Mouse (Mus musculus) limb, embryonic 14.5 days (tissue): ENCODE data around the gene Mmrn1. TPM values are rescaled to one million over a fixed set of nuclear protein-coding genes. Genes with fewer than 3 reads are reported as not detected.

Experiments used
- ATAC-seq: fragments of 200-750 bp; cut with Nextera tagmentation; 2 replicates; pipeline ENCODE4 v1.8.0; 2017; ENCODE audit warnings: low read depth, moderate number of reproducible peaks, moderate TSS enrichment; ENCODE audit not compliant: low FRiP score
- DNase-seq: peaks from one replicate; pipeline ENCODE4 v3.0.0-alpha.2; 2015; ENCODE audit warnings: low spot score
- H3K27ac ChIP-seq: fragments of 300-500 bp; sonication (generic); replicated peaks from 2 replicates; pipeline ENCODE4 v1.5.1; 2014; ENCODE audit warnings: low read depth, mild to moderate bottlenecking, low read length, moderate library complexity, mixed read lengths
- H3K27me3 ChIP-seq: fragments of 300-500 bp; sonication (generic); 2 replicates; pipeline ENCODE4 v1.6.1; 2014; ENCODE audit warnings: low read length, mixed read lengths; ENCODE audit not compliant: control insufficient read depth, insufficient read depth
- H3K36me3 ChIP-seq: fragments of 300-500 bp; sonication (generic); 2 replicates; pipeline ENCODE4 v1.6.1; 2014; ENCODE audit warnings: mild to moderate bottlenecking, low read length, moderate library complexity, mixed read lengths; ENCODE audit not compliant: control insufficient read depth, insufficient read depth
- H3K4me1 ChIP-seq: fragments of 300-500 bp; sonication (generic); 2 replicates; pipeline ENCODE4 v1.6.1; 2014; ENCODE audit warnings: antibody characterized with exemption, low read length, mixed read lengths; ENCODE audit not compliant: control insufficient read depth, insufficient read depth
- H3K4me2 ChIP-seq: fragments of 300-500 bp; sonication (generic); replicated peaks from 2 replicates; pipeline ENCODE4 v1.6.1; 2014; ENCODE audit warnings: low read depth, mild to moderate bottlenecking, low read length, moderate library complexity; ENCODE audit not compliant: severe bottlenecking
- H3K4me3 ChIP-seq: fragments of 300-500 bp; sonication (generic); replicated peaks from 2 replicates; pipeline ENCODE4 v1.5.1; 2014; ENCODE audit warnings: low read length
- H3K9ac ChIP-seq: fragments of 300-500 bp; sonication (generic); 2 replicates; pipeline ENCODE4 v1.6.1; 2014; ENCODE audit warnings: mild to moderate bottlenecking, low read depth, low read length, moderate library complexity; ENCODE audit not compliant: severe bottlenecking
- H3K9me3 ChIP-seq: fragments of 300-500 bp; sonication (generic); 2 replicates; pipeline ENCODE4 v1.6.1; 2016; ENCODE audit warnings: low read length; ENCODE audit not compliant: control insufficient read depth
- POLR2A ChIP-seq: fragments of 200-500 bp; IDR thresholded peaks from 2 replicates; pipeline ENCODE4 v1.8.0; 2012; ENCODE audit warnings: inconsistent platforms, mild to moderate bottlenecking, moderate library complexity, borderline replicate concordance; ENCODE audit not compliant: insufficient read depth, insufficient read length; ENCODE audit errors: extremely low read depth
- WGBS: fragments of 180-500 bp; shearing (Covaris S2); extraction: QIAGEN DNeasy Blood & Tissue Kit; methylation state at CpG from one replicate; pipeline ENCODE4 v1.1.7; 2014; 5-methylcytosine and 5-hydroxymethylcytosine counted together
- polyA plus RNA-seq, 2 experiments: library from polyadenylated mRNA; depleted of rRNA in 1 of 2; stranded (reverse) in 1 of 2; unstranded in 1 of 2; fragments of >200 nt; fragmentation: Nextera tagmentation in 1 of 2; extraction: Ambion mirVana in 1 of 2; gene quantifications; 2 replicates each; pipeline versions ENCODE4 v1.2.1 to v1.2.3; 2012 to 2014

Mmrn1 gene
- polyA plus RNA-seq, 2 experiments: 3.7 to 7.5 TPM

DNA sequence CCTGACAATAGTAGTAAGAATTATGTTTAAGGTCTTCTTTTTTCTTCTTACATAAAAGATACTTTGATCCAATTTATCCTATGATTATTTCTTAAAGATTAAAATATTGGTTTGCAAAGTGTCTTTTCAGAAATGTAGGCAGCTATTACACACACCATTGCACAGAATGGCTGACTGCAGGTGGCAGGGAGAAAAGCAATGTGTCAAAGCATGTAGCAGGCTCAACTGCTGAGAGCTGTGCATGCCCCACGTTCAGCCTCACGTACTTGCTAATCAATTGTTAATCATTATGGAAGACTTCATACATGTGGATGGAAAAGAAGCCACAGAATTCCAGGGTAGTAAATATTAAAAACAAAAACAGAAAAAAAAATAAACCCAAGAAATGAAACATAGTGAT, 37.1 kb downstream of the Mmrn1 start:
- TF ChIP-seq POLR2A: no peak
- Histone ChIP-seq H3K27me3 (no peaks in the 10 kb centered on the region), H3K9ac (no peak overlapping the region), H3K4me1 (no peaks in the 10 kb centered on the region), H3K27ac (no peak overlapping the region), H3K4me3 (no peak overlapping the region), H3K4me2 (no peak overlapping the region), H3K9me3 (no peaks in the 10 kb centered on the region), H3K36me3 (no peaks in the 10 kb centered on the region)
- no peak for DNase-seq
- WGBS: 73% methylated on average over 2 of the region's 2 CpGs
- ATAC-seq: no peak

DNA sequence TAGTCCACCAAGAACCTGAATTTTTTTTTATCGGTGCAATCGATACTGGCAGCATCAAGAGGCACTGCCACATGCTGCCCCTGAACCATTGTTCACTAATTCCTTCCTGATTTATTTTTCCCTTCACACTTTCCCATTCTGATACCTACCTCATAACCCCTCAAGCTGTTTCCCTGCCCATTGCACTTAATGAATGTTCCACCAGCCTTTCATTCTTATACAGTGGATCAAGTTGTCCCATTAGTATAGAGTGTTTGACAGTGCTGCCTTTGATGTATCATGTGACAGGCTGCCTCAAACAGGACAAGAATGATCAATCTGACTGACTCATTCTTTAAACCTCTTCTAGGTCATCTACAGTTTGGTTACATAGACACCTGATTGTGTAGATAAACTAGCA, 37.9 kb downstream of the Mmrn1 start:
- Histone ChIP-seq H3K4me2 (no peak overlapping the region), H3K9me3 (no peaks in the 10 kb centered on the region), H3K36me3 (no peaks in the 10 kb centered on the region), H3K4me1 (no peaks in the 10 kb centered on the region), H3K27me3 (no peaks in the 10 kb centered on the region), H3K9ac (no peak overlapping the region), H3K4me3 (no peak overlapping the region), H3K27ac (no peak overlapping the region)
- DNase-seq (no peak), ATAC-seq (no peak)
- no peak for TF ChIP-seq POLR2A
- WGBS: 87% methylated on average over 2 of the region's 2 CpGs

GRCm38 (mm10) chr6:60963726-60964125, 39.0 kb downstream of the Mmrn1 start:
- DNase-seq (no peak), ATAC-seq (no peak)
- Histone ChIP-seq H3K4me1 (no peaks in the 10 kb centered on the region), H3K9ac (no peak overlapping the region), H3K27me3 (no peaks in the 10 kb centered on the region), H3K9me3 (no peaks in the 10 kb centered on the region), H3K36me3 (no peaks in the 10 kb centered on the region), H3K27ac (no peak overlapping the region), H3K4me2 (no peak overlapping the region), H3K4me3 (no peak overlapping the region)
- 35% methylated on average over 1 of the region's 1 CpGs for WGBS
- TF ChIP-seq POLR2A: no peak

DNA sequence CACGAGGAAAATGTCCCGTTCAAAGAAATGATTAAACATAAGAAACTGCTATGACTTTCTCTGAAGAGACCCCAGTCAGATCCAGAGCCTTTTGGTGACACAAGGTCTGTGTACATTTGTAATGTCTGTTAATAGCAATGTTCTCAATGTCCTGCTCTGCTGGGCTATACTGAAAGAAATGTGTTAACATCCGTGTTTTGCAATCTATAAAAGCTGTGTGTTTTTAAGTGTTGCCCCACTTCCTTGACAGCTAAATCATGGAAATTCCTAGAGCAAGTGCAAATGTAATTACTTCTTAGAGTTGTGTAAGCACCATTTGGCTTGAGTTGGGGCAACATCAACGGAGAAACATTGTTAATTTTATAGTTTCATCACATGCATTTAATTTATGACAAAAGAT, 42.2 kb downstream of the Mmrn1 start:
- Histone ChIP-seq H3K4me3 (no peak overlapping the region), H3K4me1 (no peaks in the 10 kb centered on the region), H3K4me2 (no peak overlapping the region), H3K27me3 (no peaks in the 10 kb centered on the region), H3K9me3 (no peaks in the 10 kb centered on the region), H3K36me3 (no peaks in the 10 kb centered on the region), H3K27ac (no peak overlapping the region), H3K9ac (no peak overlapping the region)
- WGBS: 60% methylated on average over 4 of the region's 4 CpGs
- TF ChIP-seq POLR2A: no peak
- DNase-seq: no peak
- no peak for ATAC-seq

DNA sequence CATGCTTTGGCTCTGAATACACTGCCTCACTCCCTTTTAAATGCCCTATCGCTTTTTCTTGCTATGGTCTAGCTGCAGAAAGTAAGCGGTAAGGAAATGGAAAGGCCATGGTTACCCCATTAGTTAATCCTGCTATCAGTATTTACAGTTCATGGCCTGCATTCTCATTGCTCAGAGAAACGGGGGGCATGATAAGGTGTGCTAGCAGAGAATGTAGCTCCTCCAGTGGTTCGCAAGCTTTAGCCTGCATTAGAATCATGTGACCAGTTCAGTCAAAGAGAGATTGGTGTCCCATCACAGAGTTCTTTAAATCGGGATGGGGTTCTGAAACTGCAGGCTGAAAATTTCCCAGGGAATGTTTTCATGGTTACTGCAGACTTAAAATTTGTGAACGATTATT, 44.6 kb downstream of the Mmrn1 start:
- H3K9me3 ChIP-seq: no peaks in the 10 kb centered on the region
- no peaks in the 10 kb centered on the region for H3K4me1 ChIP-seq
- no peaks in the 10 kb centered on the region for H3K36me3 ChIP-seq
- H3K4me2 ChIP-seq: no peak overlapping the region
- no peak overlapping the region for H3K9ac ChIP-seq
- no peak overlapping the region for H3K4me3 ChIP-seq
- DNase-seq: no peak
- no peak overlapping the region for H3K27ac ChIP-seq
- 82% methylated on average over 6 of the region's 6 CpGs for WGBS
- ATAC-seq: no peak
- no peaks in the 10 kb centered on the region for H3K27me3 ChIP-seq
- TF ChIP-seq POLR2A: no peak

DNA sequence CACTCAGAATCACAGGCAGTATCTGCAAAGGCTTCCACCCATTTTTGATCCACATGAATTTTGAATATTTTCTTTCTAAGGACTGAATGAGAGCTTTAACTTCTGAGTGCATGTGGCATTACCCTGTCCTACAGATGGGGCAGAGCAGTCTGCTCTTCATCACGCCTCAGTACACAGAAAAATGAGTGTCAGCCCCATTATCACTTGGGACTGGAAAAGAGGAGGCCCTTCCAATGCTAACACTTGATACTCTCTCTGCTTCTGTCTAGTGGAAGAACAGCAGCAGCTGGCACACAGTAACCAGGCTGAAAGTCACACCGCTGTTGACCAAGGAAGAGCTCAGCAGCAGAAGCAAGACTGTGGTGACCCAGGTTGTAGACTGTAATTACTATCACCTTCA, 46.0 kb downstream of the Mmrn1 start:
- ATAC-seq: no peak
- Histone ChIP-seq H3K9ac (no peak overlapping the region), H3K36me3 (no peaks in the 10 kb centered on the region), H3K9me3 (no peaks in the 10 kb centered on the region), H3K4me1 (no peaks in the 10 kb centered on the region), H3K4me2 (no peak overlapping the region), H3K27ac (no peak overlapping the region), H3K27me3 (no peaks in the 10 kb centered on the region), H3K4me3 (no peak overlapping the region)
- WGBS: 82% methylated on average over 2 of the region's 2 CpGs
- DNase-seq: no peak
- TF ChIP-seq POLR2A: no peak
